Mouse (Mus musculus): ENCODE measurements around the gene Taf5. TPM values are rescaled to one million over a fixed set of nuclear protein-coding genes. Genes with fewer than 3 reads are reported as not detected.
A peak's percentile ranks its signal among the peaks of the same experiment; 100 is the strongest.

Gene Taf5
- polyA plus RNA-seq, 1 experiment from 2014 or later = 10.7 TPM

DNA sequence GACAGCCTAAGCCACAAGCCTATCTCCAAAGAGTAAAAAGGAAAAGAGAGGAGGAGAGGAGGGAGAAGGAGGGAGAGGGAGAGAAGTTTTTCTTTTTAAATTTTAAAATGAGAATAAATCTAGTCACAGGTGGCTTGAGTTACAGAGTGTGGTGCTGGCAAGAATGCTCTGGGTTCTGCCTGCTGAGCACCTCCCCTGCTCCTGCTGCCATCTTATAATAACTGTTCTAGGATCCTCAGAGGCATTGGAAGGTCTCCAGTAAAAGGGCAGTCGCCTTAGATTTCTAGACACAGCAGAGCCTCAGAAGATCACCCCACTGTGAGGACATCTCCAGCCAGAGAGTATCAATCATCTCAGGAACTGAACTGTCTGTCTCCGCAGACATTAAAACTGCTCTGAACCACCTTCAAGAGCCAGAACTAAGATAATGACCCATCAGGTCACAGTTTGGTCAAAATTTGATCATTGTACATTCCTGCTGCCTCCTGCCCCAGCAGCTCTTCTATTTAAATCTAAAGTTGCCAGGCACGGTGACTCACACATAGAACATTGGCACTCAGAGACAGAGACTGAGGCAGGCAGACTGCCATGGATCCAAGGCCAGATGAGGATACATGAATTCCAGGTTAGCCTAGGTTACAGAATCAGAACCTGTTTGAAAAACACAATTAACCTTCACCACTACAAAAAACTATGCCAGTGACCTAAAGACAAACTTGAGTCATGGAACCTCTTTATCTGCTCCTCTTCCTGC is 26.6 kb upstream of the Taf5 start:
- Histone ChIP-seq H3K4me3 (no peak overlapping the region), H3K36me3 (peaks cover 60% of the 10 kb centered on the region), H3K27me3 (no peaks in the 10 kb centered on the region), H3K4me1 (no peaks in the 10 kb centered on the region), H3K4me2 (replicated peaks) (no peak overlapping the region), H3K27ac (no peak overlapping the region), H3K9me3 (replicated peaks) (no peaks in the 10 kb centered on the region), H3K9ac (no peak overlapping the region)
- no peak for ATAC-seq (ENCODE audit: low FRiP score)
- WGBS = 92% methylated on average over 3 of the region's 3 CpGs

DNA sequence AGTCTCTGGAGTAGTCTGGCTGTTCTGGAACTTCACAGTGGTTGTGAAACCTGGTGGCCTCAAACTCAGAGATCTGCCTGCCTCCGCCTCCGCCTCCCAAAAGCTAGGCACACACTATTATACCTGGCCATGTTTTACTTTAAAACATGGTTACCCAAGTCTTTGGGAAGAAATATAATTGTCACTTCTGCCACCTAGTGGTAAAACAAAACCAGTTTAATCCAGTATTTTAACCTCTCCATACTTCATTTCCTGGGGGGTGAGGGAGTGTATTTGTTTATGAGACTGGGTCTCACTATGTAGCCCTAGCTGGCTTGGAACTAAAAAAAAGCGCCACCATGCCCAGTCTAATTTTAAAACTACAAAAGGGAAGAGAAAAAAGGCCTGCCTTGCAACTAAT is 23.9 kb upstream of the Taf5 start:
- no peak overlapping the region for H3K9ac ChIP-seq
- H3K4me1 ChIP-seq = no peaks in the 10 kb centered on the region
- H3K4me3 ChIP-seq = no peak overlapping the region
- no peak overlapping the region for H3K4me2 ChIP-seq (replicated peaks)
- 94% methylated on average over 3 of the region's 3 CpGs for WGBS
- no peaks in the 10 kb centered on the region for H3K27me3 ChIP-seq
- peaks cover 58% of the 10 kb centered on the region for H3K36me3 ChIP-seq
- no peak for ATAC-seq (ENCODE audit: low FRiP score)
- H3K9me3 ChIP-seq (replicated peaks) = no peaks in the 10 kb centered on the region
- no peak overlapping the region for H3K27ac ChIP-seq

DNA sequence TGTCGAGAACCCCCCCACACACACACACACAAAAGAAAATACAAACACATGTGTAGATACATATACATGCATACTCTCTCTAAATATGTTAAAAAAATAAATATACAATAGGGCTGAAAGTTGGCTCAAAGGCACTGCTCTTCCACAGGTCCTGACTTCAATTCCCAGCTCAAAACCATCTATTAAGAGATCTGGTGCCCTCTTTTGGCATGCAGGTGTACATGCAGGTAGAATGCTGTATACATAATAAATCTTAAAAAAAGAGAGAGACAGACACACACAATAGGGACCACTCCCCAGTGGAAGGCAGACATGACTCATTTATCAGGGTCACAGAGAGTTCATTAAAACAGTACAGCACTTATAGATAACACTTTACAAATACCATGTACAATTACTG is 21.2 kb upstream of the Taf5 start:
- Histone ChIP-seq H3K27me3 (no peaks in the 10 kb centered on the region), H3K4me1 (peaks cover 16% of the 10 kb centered on the region), H3K4me2 (replicated peaks) (no peak overlapping the region), H3K36me3 (peaks cover 34% of the 10 kb centered on the region), H3K27ac (no peak overlapping the region), H3K4me3 (no peak overlapping the region), H3K9me3 (replicated peaks) (no peaks in the 10 kb centered on the region), H3K9ac (no peak overlapping the region)
- 89% methylated on average over 1 of the region's 1 CpGs for WGBS
- no peak for ATAC-seq (ENCODE audit: low FRiP score)

GRCm38 (mm10) chr19:47047236-47047833 is 20.2 kb upstream of the Taf5 start:
- H3K9ac ChIP-seq = no peak overlapping the region
- peaks cover 16% of the 10 kb centered on the region for H3K4me1 ChIP-seq
- ATAC-seq (ENCODE audit: low FRiP score) = no peak
- H3K27ac ChIP-seq = no peak overlapping the region
- H3K4me3 ChIP-seq = no peak overlapping the region
- no peak overlapping the region for H3K4me2 ChIP-seq (replicated peaks)
- no peaks in the 10 kb centered on the region for H3K9me3 ChIP-seq (replicated peaks)
- 86% methylated on average over 13 of the region's 13 CpGs for WGBS
- H3K27me3 ChIP-seq = no peaks in the 10 kb centered on the region
- peaks cover 32% of the 10 kb centered on the region for H3K36me3 ChIP-seq

GRCm38 (mm10) chr19:47049061-47049460 is 18.5 kb upstream of the Taf5 start:
- 61% methylated on average over 4 of the region's 4 CpGs for WGBS
- Histone ChIP-seq H3K4me2 (replicated peaks) (peak overlapping the region; percentile 68), H3K27me3 (no peaks in the 10 kb centered on the region), H3K9ac (no peak overlapping the region; the same call in 1 of the 2 replicates), H3K27ac (no peak overlapping the region), H3K9me3 (replicated peaks) (no peaks in the 10 kb centered on the region), H3K4me1 (peaks cover 16% of the 10 kb centered on the region), H3K4me3 (peak overlapping the region; percentile 61), H3K36me3 (peaks cover 29% of the 10 kb centered on the region)
- ATAC-seq (ENCODE audit: low FRiP score) = no peak

GRCm38 (mm10) chr19:47049840-47050239 is 17.7 kb upstream of the Taf5 start:
- Histone ChIP-seq H3K27ac (no peak overlapping the region; the same call in 1 of the 2 replicates), H3K4me2 (replicated peaks) (peak overlapping the region; percentile 68), H3K4me3 (peak overlapping the region; percentile 61), H3K4me1 (peaks cover 16% of the 10 kb centered on the region), H3K36me3 (peaks cover 24% of the 10 kb centered on the region), H3K9me3 (replicated peaks) (no peaks in the 10 kb centered on the region), H3K9ac (peak overlapping the region; percentile 87), H3K27me3 (no peaks in the 10 kb centered on the region)
- 11% methylated on average over 7 of the region's 7 CpGs for WGBS
- no peak for ATAC-seq (ENCODE audit: low FRiP score)

DNA sequence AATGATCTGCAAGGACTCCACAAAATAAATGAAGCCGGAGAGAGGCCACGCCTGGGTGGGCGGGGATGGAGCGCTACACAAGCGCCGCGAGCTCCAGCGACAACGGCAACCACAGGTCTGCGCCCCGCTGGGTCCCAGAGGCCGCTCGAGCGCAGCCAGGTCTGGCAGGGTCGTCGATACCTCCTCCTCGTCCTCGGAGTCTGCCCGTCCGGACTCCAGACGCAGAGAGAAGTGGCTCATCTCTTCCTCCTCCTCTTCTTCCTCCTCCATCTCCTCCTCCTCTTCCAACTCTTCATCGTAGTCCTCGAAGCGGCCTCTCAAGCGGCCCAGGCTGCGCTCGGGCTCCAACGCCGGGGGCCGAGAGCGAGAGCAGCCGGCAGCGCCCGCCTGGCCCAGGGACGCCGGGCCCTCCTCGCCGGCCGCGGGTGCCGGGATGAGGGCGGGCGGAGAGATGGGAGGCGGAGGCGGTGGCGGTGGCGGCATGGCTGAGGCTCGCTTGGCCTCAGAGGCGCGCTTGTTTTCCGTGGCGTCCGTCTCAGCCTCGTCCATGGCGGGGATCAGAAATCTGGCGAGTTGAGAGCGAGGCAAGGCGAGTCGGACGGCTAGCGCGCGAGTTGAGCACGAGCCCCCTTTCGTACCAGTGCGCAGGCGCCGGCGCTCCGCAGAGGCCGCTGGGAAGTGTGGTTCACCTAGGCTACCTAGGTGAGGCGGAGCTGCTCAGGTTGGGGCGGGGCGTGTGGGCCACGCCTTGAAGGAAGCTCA is 17.1 kb upstream of the Taf5 start, which contains the start of gene Pcgf6:
Gene Pcgf6, minus strand, starts transcription at position 636 of the 762 bp plus-strand sequence.
- Histone ChIP-seq H3K4me2 (replicated peaks) (peak within 1 kb of the TSS; percentile 68), H3K36me3 (peaks cover 20% of the 10 kb centered on the region), H3K9me3 (replicated peaks) (no peaks in the 10 kb centered on the region), H3K27ac (peak within 1 kb of the TSS; percentile 93), H3K4me1 (peaks cover 16% of the 10 kb centered on the region), H3K4me3 (peak within 1 kb of the TSS; percentile 61), H3K27me3 (no peaks in the 10 kb centered on the region), H3K9ac (peak within 1 kb of the TSS; percentile 87)
- peak; percentile 90 for ATAC-seq (ENCODE audit: low FRiP score)
- under 1% methylated on average over 75 of the region's 75 CpGs for WGBS

- no peak overlapping the region for H3K9ac ChIP-seq
- no peak overlapping the region for H3K27ac ChIP-seq
- 82% methylated on average over 4 of the region's 4 CpGs for WGBS
- H3K9me3 ChIP-seq (replicated peaks) = no peaks in the 10 kb centered on the region
- no peak overlapping the region for H3K4me2 ChIP-seq (replicated peaks)
- peaks cover 16% of the 10 kb centered on the region for H3K4me1 ChIP-seq
- no peaks in the 10 kb centered on the region for H3K36me3 ChIP-seq
- H3K27me3 ChIP-seq = no peaks in the 10 kb centered on the region
- H3K4me3 ChIP-seq = no peak overlapping the region
- ATAC-seq (ENCODE audit: low FRiP score) = no peak
Observed at GRCm38 (mm10) chr19:47052927-47053326, 14.6 kb upstream of the Taf5 start.

DNA sequence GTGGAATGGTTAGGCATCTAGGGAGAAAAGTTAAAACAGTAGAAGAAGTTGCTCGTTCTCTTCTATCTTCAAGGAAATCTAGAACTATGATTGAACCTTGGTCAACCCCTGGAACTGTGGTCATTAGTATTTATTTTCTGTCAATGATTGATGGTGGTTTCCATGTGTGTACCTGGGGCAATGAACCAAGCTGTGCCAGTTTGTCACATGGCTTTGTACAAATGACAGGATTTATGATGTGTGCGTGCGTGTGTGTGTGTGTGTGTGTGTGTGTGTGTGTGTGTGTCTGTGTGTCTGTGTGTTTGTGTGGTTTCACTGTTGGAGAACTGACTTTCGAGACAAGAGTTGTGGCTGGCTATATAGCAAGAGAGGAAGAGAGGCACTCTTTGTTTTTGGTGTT is 14.1 kb upstream of the Taf5 start:
- no peaks in the 10 kb centered on the region for H3K9me3 ChIP-seq (replicated peaks)
- no peak overlapping the region for H3K9ac ChIP-seq
- ATAC-seq (ENCODE audit: low FRiP score) = no peak
- no peaks in the 10 kb centered on the region for H3K27me3 ChIP-seq
- H3K27ac ChIP-seq = no peak overlapping the region
- H3K4me2 ChIP-seq (replicated peaks) = no peak overlapping the region
- peaks cover 16% of the 10 kb centered on the region for H3K4me1 ChIP-seq
- H3K36me3 ChIP-seq = no peaks in the 10 kb centered on the region
- WGBS = 87% methylated on average over 4 of the region's 4 CpGs
- H3K4me3 ChIP-seq = no peak overlapping the region

DNA sequence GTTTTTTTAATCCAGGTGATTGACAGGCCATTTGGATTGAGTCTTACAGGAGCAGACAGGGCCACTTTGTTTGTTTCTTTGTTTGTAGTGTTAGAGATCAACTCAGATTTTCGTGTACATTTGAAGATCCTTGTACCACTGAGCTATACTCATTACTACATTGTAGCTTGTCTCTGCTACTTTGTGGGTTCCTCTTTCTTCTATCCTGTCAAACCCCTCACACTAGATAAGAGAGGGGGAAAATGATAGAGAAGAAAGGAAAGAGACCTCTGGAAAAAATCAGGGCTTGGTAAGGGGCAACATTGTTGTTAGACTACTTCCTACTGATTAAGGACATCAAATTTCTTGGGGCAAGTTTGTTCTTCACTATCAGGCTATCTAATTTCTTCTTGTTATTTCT is 9.9 kb upstream of the Taf5 start:
- Histone ChIP-seq H3K27ac (no peak overlapping the region), H3K9ac (no peak overlapping the region), H3K4me3 (no peak overlapping the region), H3K4me1 (no peaks in the 10 kb centered on the region), H3K27me3 (no peaks in the 10 kb centered on the region), H3K9me3 (replicated peaks) (no peaks in the 10 kb centered on the region), H3K4me2 (replicated peaks) (no peak overlapping the region), H3K36me3 (no peaks in the 10 kb centered on the region)
- 70% methylated on average over 1 of the region's 1 CpGs for WGBS
- no peak for ATAC-seq (ENCODE audit: low FRiP score)

DNA sequence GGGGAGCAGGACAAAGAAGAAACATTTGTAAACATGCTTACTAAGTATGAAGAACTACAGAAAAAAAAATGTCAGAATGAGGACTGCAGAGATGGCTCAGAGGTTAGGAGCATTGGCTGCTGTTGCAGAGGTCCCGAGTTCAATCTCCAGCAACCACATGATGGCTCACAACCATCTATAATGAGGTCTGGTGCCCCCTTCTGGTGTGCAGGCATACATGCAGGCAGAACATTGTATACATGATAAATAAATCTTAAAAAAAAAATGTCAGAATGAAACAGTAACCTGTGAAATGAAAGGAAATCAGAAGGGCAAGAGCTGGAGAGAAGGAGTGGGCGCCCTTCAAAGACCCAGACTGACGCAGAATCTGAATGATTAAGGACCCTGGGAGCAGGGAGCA is 1.7 kb upstream of the Taf5 start:
- peaks cover under 1% of the 10 kb centered on the region; the same call in 1 of the 2 replicates for H3K36me3 ChIP-seq
- no peak overlapping the region for H3K9ac ChIP-seq
- H3K9me3 ChIP-seq (replicated peaks) = no peaks in the 10 kb centered on the region
- ATAC-seq (ENCODE audit: low FRiP score) = no peak
- H3K4me3 ChIP-seq = no peak overlapping the region
- 93% methylated on average over 3 of the region's 3 CpGs for WGBS
- no peaks in the 10 kb centered on the region for H3K27me3 ChIP-seq
- H3K4me1 ChIP-seq = peaks cover 10% of the 10 kb centered on the region
- H3K27ac ChIP-seq = no peak overlapping the region
- H3K4me2 ChIP-seq (replicated peaks) = no peak overlapping the region

DNA sequence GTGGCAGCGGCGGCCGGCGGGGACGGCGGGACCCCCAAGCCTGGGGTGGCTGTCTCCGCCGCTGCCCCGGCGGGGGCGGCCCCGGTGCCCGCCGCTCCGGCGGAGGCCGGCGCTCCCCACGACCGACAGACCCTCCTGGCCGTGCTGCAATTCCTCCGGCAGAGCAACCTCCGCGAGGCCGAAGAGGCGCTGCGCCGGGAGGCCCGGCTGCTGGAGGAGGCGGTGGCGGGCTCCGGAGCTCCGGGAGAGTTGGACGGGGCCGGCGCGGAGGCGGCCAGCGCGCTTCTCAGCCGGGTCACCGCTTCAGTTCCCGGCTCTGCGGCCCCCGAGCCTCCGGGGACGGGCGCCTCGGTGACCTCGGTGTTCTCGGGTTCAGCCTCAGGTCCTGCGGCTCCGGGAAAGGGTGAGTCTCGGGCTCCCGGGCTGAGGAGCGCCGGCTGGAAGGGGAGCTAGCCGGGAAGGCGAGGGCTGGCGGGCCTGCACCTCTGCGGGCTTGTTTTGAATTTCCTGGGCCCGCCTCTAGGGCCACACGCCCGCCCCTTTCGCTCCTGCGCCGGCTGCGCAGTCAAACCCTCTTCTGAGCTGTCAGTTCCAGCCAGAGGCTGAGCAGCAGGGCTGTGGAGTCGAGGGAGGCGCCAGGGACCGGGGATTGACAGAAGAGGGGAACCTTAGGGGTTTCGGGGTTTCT is 522 bp downstream of the Taf5 start:
- WGBS = under 1% methylated on average over 56 of the region's 72 CpGs
- Histone ChIP-seq H3K36me3 (peaks cover 20% of the 10 kb centered on the region), H3K27ac (peak overlapping the region; percentile 88), H3K4me3 (peak overlapping the region; percentile 88), H3K4me2 (replicated peaks) (peak overlapping the region; percentile 60), H3K9ac (peak overlapping the region; percentile 90), H3K9me3 (replicated peaks) (no peaks in the 10 kb centered on the region), H3K27me3 (no peaks in the 10 kb centered on the region), H3K4me1 (peaks cover 10% of the 10 kb centered on the region)
- peak; percentile 90 for ATAC-seq (ENCODE audit: low FRiP score)

All from hindbrain, embryonic 12.5 days (tissue).